14 mouse cellular contexts compared by ENCODE assay signal in genomic region chr13:56397572-56397971, GRCm38 (mm10). TPM values are rescaled to one million over a fixed set of nuclear protein-coding genes. Genes with fewer than 3 reads are reported as not detected.
DNase-seq lines count a peak whose midpoint lies in the region; ATAC-seq and TF ChIP-seq lines count a peak whose summit lies in the region.
"Had no signal": no experiment of that assay in that cellular context is flagged by ENCODE, and none has a peak within 500 bp of the region (broad histone marks: within the 10 kb centered on the region; RNA-seq: fewer than 3 reads in every experiment).

No protein-coding gene starts in this region.

- TF ChIP-seq CTCF in lung, embryonic 14.5 days (IDR thresholded peaks at IDR 0.05; ENCODE audit: low read depth) = no peak
- no peak for TF ChIP-seq CTCF in lung, adult 2 months (IDR thresholded peaks at IDR 0.05; ENCODE audit: insufficient read depth, low read length)

- ATAC-seq in cerebellum, adult (ENCODE audit: insufficient number of reproducible peaks, low FRiP score, low TSS enrichment) = no peak
- peak; percentile 94 for ATAC-seq in lung, embryonic 14.5 days (ENCODE audit: insufficient read depth)
- ATAC-seq: Patski had no signal

- 22% methylated on average over 5 of the region's 5 CpGs for WGBS in lung, embryonic 14.5 days
- WGBS in lung, adult 2 months = 42% methylated on average over 5 of the region's 5 CpGs

- no peak overlapping the region; the same call in 1 of the 2 replicates for H3K27ac ChIP-seq in lung, embryonic 14.5 days (ENCODE audit: low read depth)
- H3K27ac ChIP-seq: embryonic facial prominence, embryonic 15.5 days; liver, embryonic 14.5 days had no signal

- no peak overlapping the region for H3K9ac ChIP-seq in lung, embryonic 14.5 days
- H3K9ac ChIP-seq: embryonic facial prominence, embryonic 15.5 days; liver, embryonic 14.5 days had no signal

- no peak for TF ChIP-seq POLR2A in lung, adult 2 months (IDR thresholded peaks at IDR 0.05; ENCODE audit: borderline replicate concordance, extremely low read depth, low read depth, low read length)

- H3K27me3 ChIP-seq in lung, embryonic 14.5 days (ENCODE audit: insufficient read depth, low read length) = no peaks in the 10 kb centered on the region
- H3K27me3 ChIP-seq: embryonic facial prominence, embryonic 15.5 days; Patski had no signal

- no peak overlapping the region for H3K4me2 ChIP-seq in lung, embryonic 14.5 days
- H3K4me2 ChIP-seq: embryonic facial prominence, embryonic 15.5 days had no signal

- DNase-seq in cerebellum, adult 9-11 months = peak; percentile 11
- peak; percentile 81 for DNase-seq in lung, embryonic 14.5 days
- DNase-seq in lung, adult 2 months = no peak
- DNase-seq in kidney, postnatal 36 days = peak; percentile 14
- peak; percentile 44 for DNase-seq in skeletal muscle tissue, adult 2 months (ENCODE audit: low read depth, low spot score)
- no peak for DNase-seq in adrenal gland, adult 18-20 months (ENCODE audit: low spot score in 2 of 2)
- DNase-seq in adrenal gland, adult 2 months = no peak
- DNase-seq: thymus, adult 2 months had no signal

- H3K36me3 ChIP-seq in lung, embryonic 14.5 days (ENCODE audit: insufficient read depth) = no peaks in the 10 kb centered on the region
- H3K36me3 ChIP-seq: embryonic facial prominence, embryonic 15.5 days had no signal

- no peaks in the 10 kb centered on the region for H3K9me3 ChIP-seq in lung, embryonic 14.5 days (ENCODE audit: low read depth, low read length)
- H3K9me3 ChIP-seq: embryonic facial prominence, embryonic 15.5 days had no signal

- H3K4me3 ChIP-seq in lung, embryonic 14.5 days (ENCODE audit: low read depth, low read length) = no peak overlapping the region
- H3K4me3 ChIP-seq in lung, adult 2 months (replicated peaks; ENCODE audit: extremely low read depth, low read depth, low read length) = no peak overlapping the region
- H3K4me3 ChIP-seq: embryonic facial prominence, embryonic 15.5 days had no signal

- peaks cover 12% of the 10 kb centered on the region; the same call in 1 of the 2 replicates for H3K4me1 ChIP-seq in lung, embryonic 14.5 days (ENCODE audit: insufficient read depth)
- no peaks in the 10 kb centered on the region for H3K4me1 ChIP-seq in lung, adult 2 months (ENCODE audit: control insufficient read depth, insufficient read depth, low read length)

RNA-seq across cellular contexts. Expression of gene Gm3045, which starts 28.8 kb away (rescaled TPM):
- not detected in 2 replicates for polyA plus RNA-seq in lung, embryonic 14.5 days (2014; fragmentation: Nextera tagmentation; extraction: Ambion mirVana)
- 0.06 TPM in 1 of 2 replicates, not detected in the other for polyA plus RNA-seq in lung, adult 2 months (2012; rRNA removed)
- not detected for total RNA-seq in adrenal gland, adult 18-20 months (2021)
- total RNA-seq in adrenal gland, adult 2 months (2021) = not detected
- not detected in 2 replicates for polyA plus RNA-seq in adrenal gland, adult 2 months (2012; rRNA removed)
- total RNA-seq: gastrocnemius, postnatal 36 days had no signal
- polyA plus RNA-seq: C2C12; liver, embryonic 14.5 days; Patski; thymus, adult 2 months had no signal

RNA-seq across cellular contexts. Expression of gene Slc25a48, which starts 40.6 kb away (rescaled TPM):
- 0.19 and 0.22 TPM in 2 replicates for polyA plus RNA-seq in lung, embryonic 14.5 days (2014; fragmentation: Nextera tagmentation; extraction: Ambion mirVana)
- 0.24 and 0.51 TPM in 2 replicates for polyA plus RNA-seq in lung, adult 2 months (2012; rRNA removed)
- 1 to 10 TPM; 2.4 to 5.9 TPM for total RNA-seq in adrenal gland, adult 18-20 months (2021)
- total RNA-seq in adrenal gland, adult 2 months (2021) = 1 to 10 TPM; 2.1 to 2.9 TPM
- polyA plus RNA-seq in adrenal gland, adult 2 months (2012; rRNA removed) = 0.91 TPM in 2 replicates

Comparison
In these comparisons a context has a peak if more than half of its experiments do, and no peak if none do; other contexts are left out.
1. DNase-seq: peak in cerebellum, adult 9-11 months (single experiment), lung, embryonic 14.5 days (single experiment), kidney, postnatal 36 days (2 of 2) and skeletal muscle tissue, adult 2 months (single experiment); none in lung, adult 2 months (single experiment), adrenal gland, adult 18-20 months (0 of 2) and adrenal gland, adult 2 months (single experiment).